Mouse (Mus musculus): ENCODE measurements around the gene Mkrn2os. TPM values are rescaled to one million over a fixed set of nuclear protein-coding genes. Genes with fewer than 3 reads are reported as not detected.

Mkrn2os gene
- polyA plus RNA-seq, 1 experiment from 2014 or later: 51.3 TPM

DNA sequence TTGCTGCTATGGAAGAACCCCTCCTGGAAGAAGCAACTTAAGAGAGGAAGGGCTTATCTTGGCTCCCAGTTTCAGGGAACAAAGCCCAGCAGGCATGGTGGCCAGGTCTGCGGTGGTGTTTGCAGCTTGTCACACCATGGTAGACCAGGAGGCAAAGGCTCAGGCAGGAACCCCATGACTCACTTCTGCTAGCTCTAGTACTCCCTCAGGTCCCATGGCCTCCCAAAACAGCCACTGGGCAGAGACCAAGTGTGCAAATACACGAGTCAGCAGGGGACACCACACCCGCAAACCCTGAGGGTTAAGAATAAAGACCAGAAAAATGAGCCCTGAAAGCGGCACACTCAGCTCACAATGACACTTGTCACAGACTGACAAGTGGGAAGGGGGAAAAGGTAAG, 56.2 kb downstream of the Mkrn2os start:
- Histone ChIP-seq H3K27ac (ENCODE audit: low read length) (no peak overlapping the region), H3K9ac (ENCODE audit: low read depth, low read length) (no peak overlapping the region), H3K4me1 (ENCODE audit: control insufficient read depth, insufficient read depth, low read length) (0 out of 2 replicates have a peak, but pooled peaks cover 3% of the 10 kb centered on the region), H3K4me2 (ENCODE audit: low read depth, low read length) (no peak overlapping the region), H3K36me3 (ENCODE audit: control insufficient read depth, insufficient read depth, low read length) (no peaks in the 10 kb centered on the region), H3K27me3 (replicated peaks; ENCODE audit: control insufficient read depth, insufficient read depth, low read length) (no peaks in the 10 kb centered on the region), H3K9me3 (ENCODE audit: control insufficient read depth, low read length) (no peaks in the 10 kb centered on the region), H3K4me3 (ENCODE audit: low read length) (no peak overlapping the region)
- ATAC-seq: no peak
- WGBS: 81% methylated on average over 4 of the region's 4 CpGs

DNA sequence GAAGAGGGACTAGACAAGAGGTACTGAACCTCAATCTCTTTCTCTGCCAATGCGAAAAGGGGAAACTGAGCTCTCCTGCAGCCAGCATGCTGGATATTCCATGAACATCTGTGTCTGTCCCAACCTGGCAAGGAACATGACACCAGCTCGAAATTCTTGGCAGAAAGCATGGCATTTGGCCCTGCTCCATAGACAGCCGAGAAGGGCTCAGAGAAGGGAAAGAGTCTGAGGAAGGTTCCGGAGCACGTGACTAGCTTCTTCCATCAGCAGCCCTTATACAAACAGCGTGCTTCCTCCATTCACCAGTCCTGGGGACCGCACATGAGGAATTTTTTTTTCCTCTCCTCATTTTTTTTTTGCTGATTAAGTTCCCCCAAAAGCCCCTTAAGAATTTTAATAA, 57.8 kb downstream of the Mkrn2os start:
- no peak overlapping the region for H3K4me2 ChIP-seq (ENCODE audit: low read depth, low read length)
- no peaks in the 10 kb centered on the region for H3K9me3 ChIP-seq (ENCODE audit: control insufficient read depth, low read length)
- no peak for ATAC-seq
- H3K4me3 ChIP-seq (ENCODE audit: low read length): no peak overlapping the region
- no peak overlapping the region for H3K27ac ChIP-seq (ENCODE audit: low read length)
- no peak overlapping the region for H3K9ac ChIP-seq (ENCODE audit: low read depth, low read length)
- WGBS: 56% methylated on average over 7 of the region's 7 CpGs
- no peaks in the 10 kb centered on the region for H3K36me3 ChIP-seq (ENCODE audit: control insufficient read depth, insufficient read depth, low read length)
- 0 out of 2 replicates have a peak, but pooled peaks cover 3% of the 10 kb centered on the region for H3K4me1 ChIP-seq (ENCODE audit: control insufficient read depth, insufficient read depth, low read length)
- H3K27me3 ChIP-seq (replicated peaks; ENCODE audit: control insufficient read depth, insufficient read depth, low read length): no peaks in the 10 kb centered on the region

Other genes with a start within 250 kb of the Mkrn2os start
- 13.4 and 13.9 TPM in 2 replicates for gene Pparg, start 231.6 kb downstream of the Mkrn2os start, polyA plus RNA-seq (2015; fragmentation: Nextera tagmentation; extraction: Ambion mirVana)
- gene Tsen2, start 47.9 kb downstream of the Mkrn2os start, polyA plus RNA-seq (2015; fragmentation: Nextera tagmentation; extraction: Ambion mirVana): 22.6 and 25.5 TPM in 2 replicates
- 25.6 and 25.9 TPM in 2 replicates for gene Mkrn2, start 9.3 kb upstream of the Mkrn2os start, polyA plus RNA-seq (2015; fragmentation: Nextera tagmentation; extraction: Ambion mirVana)
- gene Raf1, start 84.1 kb upstream of the Mkrn2os start, polyA plus RNA-seq (2015; fragmentation: Nextera tagmentation; extraction: Ambion mirVana): 71.4 and 75.4 TPM in 2 replicates
- 0.70 and 1.5 TPM in 2 replicates for gene Tmem40, start 169.8 kb upstream of the Mkrn2os start, polyA plus RNA-seq (2015; fragmentation: Nextera tagmentation; extraction: Ambion mirVana)
- gene Cand2, start 182.0 kb upstream of the Mkrn2os start, polyA plus RNA-seq (2015; fragmentation: Nextera tagmentation; extraction: Ambion mirVana): 12.6 and 13.3 TPM in 2 replicates
- gene Rpl32, start 216.2 kb upstream of the Mkrn2os start, polyA plus RNA-seq (2015; fragmentation: Nextera tagmentation; extraction: Ambion mirVana): 1,840 and 1,978 TPM in 2 replicates
- 0.36 and 0.44 TPM in 2 replicates for gene Efcab12, start 245.8 kb upstream of the Mkrn2os start, polyA plus RNA-seq (2015; fragmentation: Nextera tagmentation; extraction: Ambion mirVana)